Mouse (Mus musculus): Measurements from ENCODE around the gene Dcaf17. TPM values are rescaled to one million over a fixed set of nuclear protein-coding genes. Genes with fewer than 3 reads are reported as not detected.

Dcaf17 gene
- polyA plus RNA-seq, 2 experiments, result 3.2 to 11.8 TPM

GRCm38 (mm10) chr2:71037447-71037846, 17.7 kb upstream of the Dcaf17 start:
- ATAC-seq (ENCODE audit: insufficient read depth) (no peak), DNase-seq (ENCODE audit: low read depth in 3 of 3, low spot score in 3 of 3) (no peak)
- Histone ChIP-seq H3K27me3 (ENCODE audit: control insufficient read depth, insufficient read depth, low read length) (no peaks in the 10 kb centered on the region), H3K4me2 (ENCODE audit: low read depth) (no peak overlapping the region), H3K27ac (no peak overlapping the region), H3K36me3 (replicated peaks; ENCODE audit: control insufficient read depth, insufficient read depth, low read depth) (no peaks in the 10 kb centered on the region), H3K9me3 (ENCODE audit: control insufficient read depth, low read length) (no peaks in the 10 kb centered on the region), H3K4me3 (ENCODE audit: insufficient read depth in 1 of 2, low read depth in 2 of 2, low read length in 2 of 2) (no peak overlapping the region), H3K4me1 (replicated peaks; ENCODE audit: control insufficient read depth in 2 of 2, insufficient read depth in 2 of 2, low read length in 1 of 2) (peaks cover 0 to 5% of the 10 kb centered on the region in 2 experiments; a peak in 1 of 4 replicates), H3K9ac (replicated peaks) (no peak overlapping the region)
- TF ChIP-seq CTCF (IDR thresholded peaks at IDR 0.05; ENCODE audit: low read depth) (no peak), EP300 (IDR thresholded peaks at IDR 0.05; ENCODE audit: low read depth) (no peak)
- 53% methylated on average over 6 of the region's 6 CpGs for WGBS (ENCODE audit: insufficient replicate concordance)

DNA sequence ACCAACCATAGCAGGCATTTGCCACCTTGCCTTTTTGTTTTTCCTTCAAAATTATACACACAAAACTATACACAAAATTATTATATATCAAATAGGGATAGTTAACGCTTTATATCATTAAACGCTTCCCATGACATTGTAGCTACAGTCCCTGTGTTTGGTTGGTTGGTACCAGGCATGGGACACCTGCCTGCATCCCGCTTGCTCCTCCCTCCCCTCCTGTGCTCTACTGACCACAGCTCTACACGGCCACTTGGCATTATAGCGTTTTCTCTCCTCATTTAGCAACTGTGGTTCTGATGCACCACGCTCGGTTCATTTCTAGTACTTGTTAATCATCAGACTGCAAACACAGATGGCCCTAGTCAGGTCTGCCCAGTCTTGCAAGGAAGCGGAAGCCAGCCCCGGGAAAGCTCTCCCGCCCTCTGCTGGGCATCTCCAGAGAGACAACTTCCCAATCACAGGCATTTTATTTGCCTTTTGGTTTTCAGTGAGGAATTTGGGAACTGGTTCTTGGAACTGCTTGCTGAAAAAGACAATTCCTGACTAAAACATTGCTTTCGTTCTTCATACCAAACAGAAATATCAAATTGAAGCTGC, 15.5 kb upstream of the Dcaf17 start:
- Histone ChIP-seq H3K4me1 (replicated peaks; ENCODE audit: control insufficient read depth in 2 of 2, insufficient read depth in 2 of 2, low read length in 1 of 2) (0 out of 4 replicates have a peak, but pooled peaks cover 0 to 1% of the 10 kb centered on the region in 2 experiments), H3K9me3 (ENCODE audit: control insufficient read depth, low read length) (no peaks in the 10 kb centered on the region), H3K27ac (no peak overlapping the region), H3K27me3 (ENCODE audit: control insufficient read depth, insufficient read depth, low read length) (no peaks in the 10 kb centered on the region), H3K36me3 (replicated peaks; ENCODE audit: control insufficient read depth, insufficient read depth, low read depth) (no peaks in the 10 kb centered on the region), H3K4me2 (ENCODE audit: low read depth) (no peak overlapping the region), H3K9ac (replicated peaks) (no peak overlapping the region), H3K4me3 (ENCODE audit: insufficient read depth in 1 of 2, low read depth in 2 of 2, low read length in 2 of 2) (no peak overlapping the region)
- peak in 1 of 3 experiments; percentile 24 for DNase-seq (ENCODE audit: low read depth in 3 of 3, low spot score in 3 of 3)
- TF ChIP-seq EP300 (IDR thresholded peaks at IDR 0.05; ENCODE audit: low read depth) (no peak), CTCF (IDR thresholded peaks at IDR 0.05; ENCODE audit: low read depth) (peak; percentile 83)
- 50% methylated on average over 11 of the region's 11 CpGs for WGBS (ENCODE audit: insufficient replicate concordance)
- ATAC-seq (ENCODE audit: insufficient read depth), result no peak

GRCm38 (mm10) chr2:71046151-71046550, 9.0 kb upstream of the Dcaf17 start:
- no peaks in the 10 kb centered on the region for H3K36me3 ChIP-seq (replicated peaks; ENCODE audit: control insufficient read depth, insufficient read depth, low read depth)
- no peak for TF ChIP-seq EP300 (IDR thresholded peaks at IDR 0.05; ENCODE audit: low read depth)
- TF ChIP-seq CTCF (IDR thresholded peaks at IDR 0.05; ENCODE audit: low read depth), result no peak
- no peak overlapping the region for H3K27ac ChIP-seq
- H3K9ac ChIP-seq (replicated peaks), result no peak overlapping the region
- no peaks in the 10 kb centered on the region for H3K27me3 ChIP-seq (ENCODE audit: control insufficient read depth, insufficient read depth, low read length)
- H3K4me1 ChIP-seq (replicated peaks; ENCODE audit: control insufficient read depth in 2 of 2, insufficient read depth in 2 of 2, low read length in 1 of 2), result peaks cover 0 to 8% of the 10 kb centered on the region in 2 experiments; a peak in 3 of 4 replicates
- DNase-seq (ENCODE audit: low read depth in 3 of 3, low spot score in 3 of 3) (no peak), ATAC-seq (ENCODE audit: insufficient read depth) (no peak)
- 71% methylated on average over 6 of the region's 6 CpGs for WGBS (ENCODE audit: insufficient replicate concordance)
- H3K4me2 ChIP-seq (ENCODE audit: low read depth), result no peak overlapping the region
- H3K9me3 ChIP-seq (ENCODE audit: control insufficient read depth, low read length), result no peaks in the 10 kb centered on the region
- H3K4me3 ChIP-seq (ENCODE audit: insufficient read depth in 1 of 2, low read depth in 2 of 2, low read length in 2 of 2), result no peak overlapping the region

- H3K9ac ChIP-seq (replicated peaks), result no peak overlapping the region
- no peaks in the 10 kb centered on the region for H3K27me3 ChIP-seq (ENCODE audit: control insufficient read depth, insufficient read depth, low read length)
- 40% methylated on average over 6 of the region's 6 CpGs for whole genome bisulfite sequencing (ENCODE audit: insufficient replicate concordance)
- H3K36me3 ChIP-seq (replicated peaks; ENCODE audit: control insufficient read depth, insufficient read depth, low read depth), result no peaks in the 10 kb centered on the region
- H3K27ac ChIP-seq, result no peak overlapping the region
- no peak overlapping the region for H3K4me2 ChIP-seq (ENCODE audit: low read depth)
- H3K4me3 ChIP-seq (ENCODE audit: insufficient read depth in 1 of 2, low read depth in 2 of 2, low read length in 2 of 2), result no peak overlapping the region
- peaks cover 0 to 8% of the 10 kb centered on the region in 2 experiments; a peak in 3 of 4 replicates for H3K4me1 ChIP-seq (replicated peaks; ENCODE audit: control insufficient read depth in 2 of 2, insufficient read depth in 2 of 2, low read length in 1 of 2)
- ATAC-seq (ENCODE audit: insufficient read depth), result no peak
- no peak for DNase-seq (ENCODE audit: low read depth in 3 of 3, low spot score in 3 of 3)
- no peaks in the 10 kb centered on the region for H3K9me3 ChIP-seq (ENCODE audit: control insufficient read depth, low read length)
- TF ChIP-seq EP300 (IDR thresholded peaks at IDR 0.05; ENCODE audit: low read depth) (no peak), CTCF (IDR thresholded peaks at IDR 0.05; ENCODE audit: low read depth) (no peak)
Measured at GRCm38 (mm10) chr2:71046751-71047320, 8.3 kb upstream of the Dcaf17 start.

DNA sequence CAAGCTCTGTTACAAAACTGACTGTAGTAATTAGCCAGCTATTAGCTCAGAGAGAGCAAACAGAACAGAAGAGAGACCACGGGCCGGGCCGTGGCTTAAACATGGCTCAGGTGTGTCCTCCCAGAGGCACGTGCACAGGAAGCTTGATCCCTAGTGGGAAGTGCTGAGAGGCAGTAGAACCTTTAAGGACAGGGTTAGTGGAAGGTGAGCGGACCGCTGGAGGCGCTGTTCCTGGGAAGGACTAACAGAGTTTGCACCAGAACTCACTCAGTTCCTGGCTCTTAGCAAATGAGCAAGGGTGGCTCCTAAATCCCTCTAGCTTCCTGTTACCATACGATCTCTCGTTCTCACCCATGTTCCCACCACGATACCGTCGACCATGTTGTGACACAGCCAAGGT, 6.2 kb upstream of the Dcaf17 start:
- no peak overlapping the region for H3K9ac ChIP-seq (replicated peaks)
- no peaks in the 10 kb centered on the region for H3K36me3 ChIP-seq (replicated peaks; ENCODE audit: control insufficient read depth, insufficient read depth, low read depth)
- no peaks in the 10 kb centered on the region for H3K27me3 ChIP-seq (ENCODE audit: control insufficient read depth, insufficient read depth, low read length)
- 65% methylated on average over 12 of the region's 12 CpGs for WGBS (ENCODE audit: insufficient replicate concordance)
- ATAC-seq (ENCODE audit: insufficient read depth), result no peak
- no peak overlapping the region for H3K4me2 ChIP-seq (ENCODE audit: low read depth)
- no peaks in the 10 kb centered on the region for H3K9me3 ChIP-seq (ENCODE audit: control insufficient read depth, low read length)
- peaks cover 0 to 10% of the 10 kb centered on the region in 2 experiments; a peak in 3 of 4 replicates for H3K4me1 ChIP-seq (replicated peaks; ENCODE audit: control insufficient read depth in 2 of 2, insufficient read depth in 2 of 2, low read length in 1 of 2)
- no peak for DNase-seq (ENCODE audit: low read depth in 3 of 3, low spot score in 3 of 3)
- H3K27ac ChIP-seq, result no peak overlapping the region
- TF ChIP-seq CTCF (IDR thresholded peaks at IDR 0.05; ENCODE audit: low read depth) (peak; percentile 39), EP300 (IDR thresholded peaks at IDR 0.05; ENCODE audit: low read depth) (no peak)
- H3K4me3 ChIP-seq (ENCODE audit: insufficient read depth in 1 of 2, low read depth in 2 of 2, low read length in 2 of 2), result no peak overlapping the region

Data from liver, embryonic 14.5 days (tissue).